Mouse (Mus musculus): Measurements from ENCODE around the gene Stambp. TPM values are rescaled to one million over a fixed set of nuclear protein-coding genes. Genes with fewer than 3 reads are reported as not detected.

The Stambp gene
- total and polyA plus RNA-seq, 3 experiments = 4.1 to 11.4 (median 4.6) TPM

- Histone ChIP-seq H3K4me2 (ENCODE audit: insufficient read depth, low read depth, poor library complexity, severe bottlenecking) (no peak overlapping the region), H3K4me1 (ENCODE audit: control insufficient read depth in 1 of 2, insufficient read depth in 2 of 2) (peaks cover 17 to 48% of the 10 kb centered on the region in 2 experiments), H3K36me3 (replicated peaks in 1 of 2; ENCODE audit: control insufficient read depth in 1 of 2, insufficient read depth in 1 of 2, low read length in 1 of 2) (peaks cover 0 to 33% of the 10 kb centered on the region in 2 experiments), H3K27me3 (replicated peaks) (no peaks in the 10 kb centered on the region), H3K4me3 (replicated peaks in 1 of 3; ENCODE audit: low read depth in 2 of 3, low read length in 2 of 3, poor library complexity in 1 of 3) (no peak overlapping the region), H3K9ac (ENCODE audit: insufficient read depth, low read depth) (no peak overlapping the region), H3K9me3 (replicated peaks; ENCODE audit: low read length) (peaks cover 2% of the 10 kb centered on the region), H3K79me2 (replicated peaks; ENCODE audit: control insufficient read depth, extremely low read depth, insufficient read depth, poor library complexity, severe bottlenecking) (no peaks in the 10 kb centered on the region; the same call in 1 of the 2 replicates), H3K27ac (ENCODE audit: insufficient read depth, low read depth) (no peak overlapping the region)
- in situ Hi-C loops (cut with MboI; ENCODE audit: low pct_ligation_motif_present, low pct_unique_long_range_greater_than_20kb, low sequenced_read_pairs) (no loop called here), dilution Hi-C loops (cut with MboI; ENCODE audit: extremely low pct_ligation_motif_present, extremely low pct_unique_long_range_greater_than_20kb, low sequenced_read_pairs) (no loop called here)
- TF ChIP-seq MAX (IDR thresholded peaks at IDR 0.05; ENCODE audit: low read length) (no peak), USF2 (conservative IDR thresholded peaks at IDR 0.05; ENCODE audit: low read depth, low read length) (no peak), ZC3H11A (IDR thresholded peaks at IDR 0.05; ENCODE audit: low read depth, low read length) (no peak), EP300 (IDR thresholded peaks at IDR 0.05; ENCODE audit: low read length) (no peak), MYC (IDR thresholded peaks at IDR 0.05; ENCODE audit: low read depth, low read length) (no peak), JUN (IDR thresholded peaks at IDR 0.05; ENCODE audit: insufficient read depth, low read depth, low read length) (no peak), NRF1 (IDR thresholded peaks at IDR 0.05; ENCODE audit: low read depth, low read length) (no peak), MXI1 (IDR thresholded peaks at IDR 0.05; ENCODE audit: low read depth, low read length) (no peak), CTCF (conservative IDR thresholded peaks at IDR 0.05 in 1 of 2, IDR thresholded peaks at IDR 0.05 in 1 of 2; ENCODE audit: low read depth in 2 of 2, low read length in 2 of 2) (no peak), UBTF (IDR thresholded peaks at IDR 0.05; ENCODE audit: low read depth, low read length) (no peak), SMC3 (IDR thresholded peaks at IDR 0.05; ENCODE audit: low read depth, low read length) (no peak), JUND (conservative IDR thresholded peaks at IDR 0.05; ENCODE audit: low read depth, low read length) (no peak), E2F4 (IDR thresholded peaks at IDR 0.05; ENCODE audit: insufficient replicate concordance, low read depth, low read length) (no peak), ETS1 (conservative IDR thresholded peaks at IDR 0.05; ENCODE audit: low read depth, low read length) (no peak), POLR2AphosphoS2 (IDR thresholded peaks at IDR 0.05; ENCODE audit: low read depth, low read length) (no peak), MAZ (IDR thresholded peaks at IDR 0.05; ENCODE audit: low read depth, low read length) (no peak), MAFK (IDR thresholded peaks at IDR 0.05; ENCODE audit: insufficient replicate concordance, low read length) (no peak)
- no peak for DNase-seq (ENCODE audit: extremely low read depth)
Measured at GRCm38 (mm10) chr6:83503361-83503760, 69.2 kb downstream of the Stambp start.

GRCm38 (mm10) chr6:83502656-83503055 lies 69.9 kb downstream of the Stambp start:
- Histone ChIP-seq H3K4me1 (ENCODE audit: control insufficient read depth in 1 of 2, insufficient read depth in 2 of 2) (peaks cover 13 to 43% of the 10 kb centered on the region in 2 experiments), H3K9me3 (replicated peaks; ENCODE audit: low read length) (peaks cover 2% of the 10 kb centered on the region), H3K27me3 (replicated peaks) (no peaks in the 10 kb centered on the region), H3K9ac (ENCODE audit: insufficient read depth, low read depth) (no peak overlapping the region), H3K4me3 (replicated peaks in 1 of 3; ENCODE audit: low read depth in 2 of 3, low read length in 2 of 3, poor library complexity in 1 of 3) (no peak overlapping the region), H3K36me3 (replicated peaks in 1 of 2; ENCODE audit: control insufficient read depth in 1 of 2, insufficient read depth in 1 of 2, low read length in 1 of 2) (peaks cover 0 to 40% of the 10 kb centered on the region in 2 experiments), H3K79me2 (replicated peaks; ENCODE audit: control insufficient read depth, extremely low read depth, insufficient read depth, poor library complexity, severe bottlenecking) (no peaks in the 10 kb centered on the region; the same call in 1 of the 2 replicates), H3K27ac (ENCODE audit: insufficient read depth, low read depth) (no peak overlapping the region), H3K4me2 (ENCODE audit: insufficient read depth, low read depth, poor library complexity, severe bottlenecking) (no peak overlapping the region)
- DNase-seq (ENCODE audit: extremely low read depth) = no peak
- dilution Hi-C loops (cut with MboI; ENCODE audit: extremely low pct_ligation_motif_present, extremely low pct_unique_long_range_greater_than_20kb, low sequenced_read_pairs) = no loop called here
- in situ Hi-C loops (cut with MboI; ENCODE audit: low pct_ligation_motif_present, low pct_unique_long_range_greater_than_20kb, low sequenced_read_pairs) = no loop called here
- no peak for TF ChIP-seq POLR2A (IDR thresholded peaks at IDR 0.05; ENCODE audit: low read depth, low read length)
- no peak for TF ChIP-seq TCF12 (IDR thresholded peaks at IDR 0.05; ENCODE audit: low read depth, low read length)

Measured in CH12.LX (cell line).